Mouse (Mus musculus) granulocyte monocyte progenitor cell, adult 5-6 weeks (primary cell): ENCODE measurements at regions not wholly inside any gene's neighbourhood (a gene's known extent, or its start where the extent isn't known, plus 50 kb on each side); places are given as distances from the start of the nearest gene placed in this dataset.
"Not testable (repeated sequence)": the region's sequence is repeated elsewhere in the genome, so short reads cannot be mapped to it uniquely, and the experiment has no call there.

Experiments
- ATAC-seq: replicated peaks from 2 replicates; pipeline ENCODE4 v1.8.0; 2016; ENCODE audit warnings: mild to moderate bottlenecking, moderate TSS enrichment, inconsistent platforms; ENCODE audit not compliant: poor library complexity, severe bottlenecking

DNA sequence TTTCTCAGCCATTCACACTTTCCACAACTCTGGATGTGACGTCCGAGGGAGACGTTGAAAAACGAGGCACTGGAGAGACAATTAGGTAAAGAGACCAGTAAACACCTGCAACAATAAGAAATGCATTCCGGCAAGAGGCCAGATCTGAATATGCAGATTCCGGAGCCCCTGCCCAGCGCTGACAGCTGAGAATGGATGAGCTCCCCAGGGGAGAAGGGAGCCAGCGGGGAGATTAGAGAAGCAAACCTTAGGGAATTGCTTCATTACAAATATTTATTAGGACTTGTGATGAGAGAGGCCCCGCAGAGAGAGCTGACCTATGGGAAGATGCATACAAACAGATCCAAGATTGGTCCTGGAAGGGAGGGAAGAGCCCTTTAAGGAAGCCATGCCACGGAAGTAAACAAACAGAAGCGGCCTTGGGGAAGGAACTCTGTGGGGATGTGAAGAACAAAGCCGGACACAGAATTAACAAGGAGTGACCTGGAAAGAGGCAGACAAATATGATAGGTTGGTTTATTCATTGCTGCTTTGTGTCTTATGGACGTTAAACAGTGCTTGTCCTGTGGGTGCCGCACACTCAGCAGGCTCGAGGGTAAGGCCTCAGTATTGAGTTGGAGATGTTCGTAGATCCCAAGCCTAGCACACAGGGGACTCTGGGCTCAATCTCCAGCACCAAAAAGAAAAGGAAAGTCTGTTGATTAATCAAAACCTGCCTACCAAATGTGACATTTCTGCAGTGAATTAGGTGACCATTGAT is 121.7 kb upstream of the Nebl start:
- no peak for ATAC-seq

DNA sequence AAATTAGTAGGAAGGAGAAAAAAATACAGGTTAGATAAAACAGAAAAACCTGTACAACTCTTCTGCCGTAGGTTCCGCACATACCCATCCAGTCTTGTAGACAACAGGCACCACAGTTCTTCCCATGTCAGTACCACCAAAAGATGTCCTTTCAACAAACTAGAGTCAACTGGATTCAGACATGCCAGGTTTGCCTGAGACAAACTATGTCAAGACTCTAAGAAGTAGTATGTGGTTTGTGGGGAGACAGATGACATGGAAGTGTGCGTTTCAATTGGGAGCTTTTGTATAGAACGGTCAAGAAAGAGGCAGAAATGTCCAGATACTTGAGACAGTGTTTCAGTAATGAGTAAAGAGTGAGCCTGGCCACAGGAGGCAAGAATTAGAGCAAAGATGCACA is 119.5 kb upstream of the Nebl start:
- ATAC-seq: no peak

DNA sequence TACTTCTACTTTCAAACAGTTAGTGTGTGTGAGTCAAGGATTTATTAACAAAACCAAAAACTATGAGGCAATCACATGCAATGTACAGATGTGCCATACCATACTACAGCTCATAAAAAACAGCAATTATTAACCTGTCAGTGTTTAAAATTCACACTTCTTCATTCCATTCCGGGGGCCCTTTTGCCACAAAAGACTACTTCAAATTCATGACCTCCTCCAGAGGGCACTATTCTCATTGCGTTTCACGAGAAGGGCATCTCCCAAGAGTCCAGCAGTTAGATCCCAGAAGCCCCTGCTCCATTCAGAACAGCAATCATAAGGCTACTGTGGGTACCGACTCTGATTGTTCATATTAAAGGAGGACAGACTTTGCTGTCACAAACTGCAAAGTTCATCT is 118.0 kb upstream of the Nebl start:
- peak; percentile 43 for ATAC-seq

DNA sequence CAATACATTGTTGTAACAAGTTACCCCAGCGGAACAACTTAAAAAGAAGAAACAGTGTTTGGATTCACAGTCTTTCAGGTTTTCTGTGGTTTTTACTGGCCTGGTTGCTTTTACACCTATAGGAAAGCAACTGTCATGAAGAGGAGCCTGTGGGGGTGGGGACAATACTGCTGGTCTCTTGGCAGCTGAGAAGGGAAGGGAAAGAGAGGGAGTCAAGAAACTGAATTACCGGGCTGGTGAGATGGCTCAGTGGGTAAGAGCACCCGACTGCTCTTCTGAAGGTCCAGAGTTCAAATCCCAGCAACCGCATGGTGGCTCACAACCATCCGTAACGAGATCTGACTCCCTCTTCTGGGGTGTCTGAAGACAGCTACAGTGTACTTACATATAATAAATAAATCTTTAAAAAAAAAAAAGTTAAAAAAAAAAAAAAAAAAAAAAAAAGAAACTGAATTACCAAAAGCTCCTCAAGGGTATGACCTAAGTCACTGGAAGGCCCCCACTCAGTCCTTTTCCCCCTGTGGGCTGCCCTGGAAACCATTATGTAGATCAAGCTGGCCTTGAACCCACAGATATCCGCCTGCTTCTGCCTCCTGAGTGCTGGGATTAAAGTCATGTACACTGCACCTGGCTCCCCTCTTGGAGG is 114.3 kb upstream of the Nebl start:
- not testable (repeated sequence) for ATAC-seq

DNA sequence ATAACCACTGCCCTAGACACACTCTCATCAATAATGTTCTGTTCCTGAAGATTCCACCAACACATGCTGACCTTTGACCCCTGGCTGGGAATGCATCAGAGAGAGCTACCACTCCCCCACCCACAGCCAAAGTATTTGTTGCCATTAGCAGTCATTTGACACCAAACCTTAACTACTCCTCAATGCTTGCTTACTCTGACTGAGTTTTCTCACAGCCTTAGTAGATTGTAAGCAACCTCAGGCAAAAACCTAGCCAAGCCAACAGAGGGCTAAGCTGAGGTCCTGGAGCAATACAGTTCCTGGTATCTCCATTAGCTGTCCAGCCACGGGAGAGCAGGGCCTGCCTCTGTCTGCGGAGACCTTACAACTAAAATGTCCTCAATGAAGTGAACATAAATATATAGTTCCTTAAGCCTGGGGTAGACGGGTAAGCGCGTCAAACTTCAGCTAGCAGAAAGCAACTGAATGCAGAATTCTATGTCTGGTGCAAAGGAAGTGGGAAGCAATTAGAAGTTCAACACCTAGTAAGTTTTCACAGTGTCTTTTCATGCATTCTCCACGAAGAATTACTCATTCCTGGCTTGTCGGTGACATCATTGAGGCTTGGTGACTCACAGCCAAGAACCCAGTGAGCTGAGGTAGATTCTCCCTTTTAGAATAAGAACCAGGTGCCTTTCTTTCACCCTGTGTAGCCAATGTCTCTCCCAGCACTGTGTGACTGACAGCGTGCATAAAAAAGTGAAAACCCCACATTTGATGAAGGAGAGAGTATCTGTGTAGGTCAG is 113.6 kb upstream of the Nebl start:
- ATAC-seq: no peak

DNA sequence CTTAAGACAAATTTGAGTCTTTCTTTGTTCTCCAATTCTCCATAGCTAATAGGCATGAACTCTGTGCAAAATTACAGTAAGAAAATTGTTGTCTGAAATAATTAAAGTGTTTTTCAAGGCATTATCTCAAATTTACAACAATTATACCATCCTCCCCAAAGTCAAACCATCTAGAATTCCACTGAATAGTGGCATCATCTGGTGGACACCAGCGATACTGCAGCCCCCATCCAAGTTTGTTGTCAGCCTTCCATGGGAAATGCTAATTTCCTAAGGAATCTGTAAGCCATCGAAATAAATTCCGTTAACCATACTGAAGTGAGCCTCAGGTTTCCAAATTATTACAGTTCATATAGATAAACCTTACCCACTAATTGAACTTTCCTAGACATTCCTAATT is 110.7 kb upstream of the Nebl start:
- no peak for ATAC-seq

DNA sequence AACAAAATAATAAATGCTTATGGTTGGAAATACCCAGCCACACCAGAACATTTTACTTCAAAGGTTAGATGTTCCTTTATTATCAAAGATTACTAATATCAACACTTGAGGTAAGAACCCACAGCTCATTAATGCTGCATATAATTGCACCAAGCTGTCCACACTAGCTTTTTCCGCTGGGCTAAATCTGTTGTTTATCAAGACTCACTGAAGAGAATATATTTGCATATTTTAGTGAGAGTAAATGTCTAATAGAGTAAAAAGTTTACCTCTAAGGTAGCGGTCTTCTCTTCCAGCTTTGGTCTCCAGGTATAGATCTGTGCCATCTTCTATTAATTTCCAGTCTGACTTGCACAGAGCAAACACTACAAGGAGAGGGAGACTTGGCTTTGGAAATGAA is 110.3 kb upstream of the Nebl start:
- ATAC-seq: no peak

DNA sequence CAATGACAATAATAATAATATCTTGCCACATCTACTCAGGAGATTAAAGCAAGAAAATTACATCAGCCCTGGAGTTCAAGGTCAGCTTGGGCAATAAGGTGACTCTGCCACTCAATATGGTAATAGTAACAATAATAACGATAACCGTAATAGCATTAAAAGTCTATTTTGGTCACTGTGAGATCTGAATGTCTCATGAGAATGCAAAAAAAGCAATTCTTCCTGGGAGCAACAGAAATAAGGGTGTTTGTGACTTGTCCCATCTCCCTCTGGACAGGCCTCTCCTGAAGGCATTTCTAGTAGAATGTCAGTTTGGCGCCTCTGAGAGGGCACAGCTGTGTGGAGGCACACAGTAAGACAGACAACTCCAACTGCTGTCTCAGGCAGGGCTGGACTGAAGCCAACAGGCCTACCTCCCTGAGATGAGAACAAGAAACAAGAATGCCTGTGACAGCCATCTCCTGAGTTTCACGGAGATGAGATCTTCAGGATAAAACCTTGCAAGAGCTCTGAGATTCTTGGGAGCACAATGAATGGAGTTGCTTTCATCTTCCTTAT is 109.8 kb upstream of the Nebl start:
- no peak for ATAC-seq

DNA sequence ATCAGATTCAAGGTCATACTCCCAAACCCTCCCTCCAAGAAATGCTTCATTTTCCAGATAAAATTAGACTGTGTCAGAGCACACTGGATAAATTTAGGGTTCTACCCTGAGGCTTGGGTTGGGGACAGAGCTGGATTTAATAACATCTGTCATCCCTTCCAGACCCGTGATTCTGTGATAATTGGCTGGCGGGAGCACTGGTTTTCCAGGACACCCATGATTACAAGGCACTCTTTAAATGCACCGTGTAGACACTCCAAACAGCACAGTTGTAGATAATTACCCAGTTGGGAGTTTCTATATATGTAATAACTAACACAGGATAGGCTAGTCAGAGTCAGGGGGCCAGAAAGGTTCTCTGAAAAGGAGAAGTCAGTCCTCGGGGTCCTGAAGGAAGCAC is 108.4 kb upstream of the Nebl start:
- no peak for ATAC-seq

DNA sequence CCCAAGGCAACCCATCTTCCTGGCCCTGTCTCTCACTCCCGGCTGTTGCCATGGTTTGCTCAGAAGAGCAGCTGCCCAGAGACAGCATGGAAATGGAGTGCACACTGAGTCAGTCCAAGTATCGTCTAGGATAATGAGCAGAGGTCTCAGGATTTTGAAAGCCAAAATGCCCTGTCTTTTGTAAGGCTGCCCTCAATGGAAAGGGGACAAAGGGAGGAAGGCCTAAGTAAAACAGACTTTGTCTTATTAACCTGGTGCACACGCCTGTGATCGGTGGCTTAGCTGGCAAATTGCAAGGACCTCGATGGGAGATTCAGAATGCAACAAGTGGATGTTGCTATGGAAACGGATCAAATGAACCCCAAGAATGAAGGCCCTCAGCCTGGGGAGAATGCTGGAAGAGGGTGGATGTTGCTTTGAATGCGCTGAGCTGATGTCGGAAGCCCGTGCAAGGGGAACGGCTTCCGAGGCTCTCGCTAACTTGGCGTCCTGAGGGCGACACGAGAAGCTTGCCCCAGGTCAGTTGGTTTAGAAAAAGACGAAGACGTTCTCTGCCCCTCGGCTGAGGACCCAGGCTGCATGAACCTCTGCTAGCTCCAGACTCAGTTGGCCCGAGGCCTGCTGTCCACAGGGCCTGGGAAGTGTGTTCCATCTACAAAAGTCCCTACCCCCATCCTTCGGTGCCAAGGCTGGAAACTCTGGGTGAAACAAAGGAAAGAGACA is 107.8 kb upstream of the Nebl start:
- ATAC-seq: no peak

DNA sequence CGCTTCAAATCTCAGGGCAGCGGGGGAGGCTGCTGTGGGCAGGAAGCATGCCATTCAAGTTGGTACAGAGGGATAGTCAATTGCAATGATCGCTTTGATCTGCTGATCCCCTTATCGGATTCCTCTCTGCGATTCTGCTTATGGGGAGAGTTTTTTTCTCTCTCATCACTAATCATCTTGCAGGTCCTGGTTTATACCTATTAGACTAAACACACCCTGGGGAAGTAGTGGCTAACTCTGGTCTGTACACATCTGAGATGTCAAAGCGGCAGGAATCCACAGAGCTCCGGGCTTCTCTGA is 107.1 kb upstream of the Nebl start:
- no peak for ATAC-seq

DNA sequence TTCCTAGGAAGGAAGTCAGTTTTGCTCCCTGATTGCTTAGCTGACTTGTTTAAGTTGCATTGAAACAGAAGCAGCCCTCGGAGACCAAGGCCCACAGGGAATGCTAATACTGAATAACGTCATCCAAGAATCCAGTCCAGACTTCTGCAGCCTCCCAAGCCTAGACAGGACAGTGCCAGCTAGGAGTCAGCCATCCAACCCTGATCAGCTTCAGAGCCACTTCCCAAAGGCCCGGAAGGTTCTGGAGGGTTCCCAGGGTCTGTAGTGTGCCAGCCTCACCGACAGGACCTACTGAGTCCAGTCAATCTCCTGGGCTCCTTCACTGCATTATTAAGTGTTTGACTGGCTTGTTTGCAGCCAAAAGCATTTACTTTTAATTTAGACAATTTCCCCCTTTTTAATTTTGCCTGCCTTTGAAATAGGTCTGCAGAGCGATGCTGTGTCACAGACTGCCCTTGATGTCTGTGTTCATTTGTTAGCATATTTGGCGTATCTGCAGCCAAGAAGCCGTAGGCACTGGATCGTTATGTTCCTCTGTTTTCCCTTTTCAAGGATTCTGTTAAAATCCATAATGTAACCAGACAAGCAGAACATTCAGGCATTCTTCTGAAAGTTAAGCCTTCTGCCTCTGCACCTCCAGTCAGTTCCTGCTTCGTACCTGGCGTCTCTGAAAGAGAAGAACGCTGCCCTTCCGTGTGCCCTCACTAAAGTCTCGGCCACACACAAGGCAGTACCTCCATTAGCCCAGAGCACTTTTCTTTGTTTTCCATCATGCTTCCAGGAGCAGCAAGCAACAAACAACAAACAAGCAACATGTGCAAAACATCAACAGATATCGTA is 106.5 kb upstream of the Nebl start:
- ATAC-seq: no peak

DNA sequence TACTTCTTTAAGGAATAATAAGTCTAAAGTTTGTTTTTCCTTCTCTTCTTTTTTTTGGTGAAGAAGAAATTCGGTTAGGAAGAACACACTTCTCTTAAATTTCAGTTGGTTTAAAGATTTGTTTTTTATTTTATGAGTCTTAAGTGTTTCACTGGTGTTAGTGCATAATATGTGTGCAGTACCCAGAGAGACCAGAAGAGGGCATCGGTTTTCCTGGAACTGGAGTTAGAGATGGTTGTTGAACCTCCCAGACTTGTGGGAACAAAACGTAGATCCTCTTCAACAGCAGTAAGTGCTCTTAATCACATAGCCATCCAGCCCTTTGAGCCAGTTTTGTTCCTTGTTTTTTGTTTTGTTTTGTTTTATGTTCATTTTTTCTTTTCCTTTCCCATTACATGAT is 101.5 kb upstream of the Nebl start:
- ATAC-seq: no peak

DNA sequence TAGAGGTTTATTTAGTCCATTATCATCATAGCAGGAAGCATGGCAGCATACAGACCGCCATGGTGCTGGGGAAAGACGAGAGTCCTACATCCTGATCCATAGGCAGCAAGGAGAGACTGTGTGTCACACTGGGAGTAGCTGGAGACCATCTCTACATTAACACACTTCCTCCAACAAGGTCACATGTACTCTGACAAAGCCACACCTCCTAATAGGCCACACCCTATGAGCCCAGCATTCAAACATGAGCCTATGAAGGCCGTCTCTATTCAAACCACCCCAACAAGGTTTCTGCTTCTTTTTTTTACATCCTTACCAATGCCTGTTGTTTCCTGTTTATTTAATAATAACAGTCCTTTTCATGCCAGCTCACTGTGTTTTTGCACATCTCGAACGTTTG is 99.0 kb upstream of the Nebl start:
- ATAC-seq: no peak

DNA sequence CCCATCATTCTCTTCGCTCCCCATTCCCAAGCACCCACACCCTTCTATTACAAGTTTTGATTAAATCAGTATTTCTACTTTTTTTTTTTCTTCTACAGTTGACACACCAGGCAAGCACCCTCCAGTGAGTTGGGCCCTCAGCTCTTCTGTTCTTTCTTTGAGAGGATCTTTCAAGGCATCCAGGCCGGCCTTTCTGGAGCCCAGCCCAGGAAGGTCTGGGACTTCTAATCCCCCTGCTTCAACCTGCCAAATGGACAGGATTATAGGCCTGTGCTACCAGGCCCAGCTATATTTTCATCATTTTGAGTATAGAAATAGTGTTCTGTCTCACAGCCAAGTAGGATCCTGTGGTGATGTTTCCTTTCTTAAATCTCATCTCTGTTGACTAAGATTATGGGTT is 94.0 kb upstream of the Nebl start:
- no peak for ATAC-seq

DNA sequence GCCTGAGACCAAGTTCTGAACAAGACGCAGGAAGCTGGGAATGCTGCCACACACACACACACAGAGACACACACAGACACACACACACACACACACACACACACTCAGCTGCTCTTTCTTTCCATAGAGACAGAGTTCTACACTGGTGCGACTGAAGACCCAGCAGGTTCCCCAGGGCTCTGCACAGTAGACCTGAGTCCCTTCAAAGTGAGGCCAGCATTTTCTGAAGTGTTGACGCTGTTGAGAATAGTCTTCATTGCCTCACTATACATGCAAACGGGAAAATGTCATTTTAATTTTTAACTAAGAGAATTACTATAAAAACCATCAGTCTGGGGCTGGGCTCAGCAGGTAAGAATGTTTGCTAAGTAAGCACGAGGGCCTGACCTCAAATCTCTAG is 92.9 kb upstream of the Nebl start:
- no peak for ATAC-seq

DNA sequence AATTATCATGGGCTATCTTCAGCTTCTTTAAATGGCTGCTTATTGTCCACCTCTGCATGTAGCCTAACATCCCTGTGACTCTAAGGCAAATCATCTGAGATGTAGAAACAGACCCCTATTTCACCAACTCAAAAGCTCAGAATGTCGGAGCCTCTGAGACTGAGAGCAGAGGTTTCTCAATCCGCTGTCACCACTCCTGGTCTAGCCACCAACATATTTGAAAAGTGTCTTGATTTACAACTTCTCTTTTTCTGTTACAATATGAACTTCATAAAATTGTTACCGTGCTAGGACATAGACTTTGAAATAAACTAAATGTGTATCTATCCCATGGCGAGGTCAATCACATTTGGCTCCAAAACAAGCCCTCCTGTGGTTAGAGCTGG is 91.3 kb upstream of the Nebl start:
- peak; percentile 77 for ATAC-seq

DNA sequence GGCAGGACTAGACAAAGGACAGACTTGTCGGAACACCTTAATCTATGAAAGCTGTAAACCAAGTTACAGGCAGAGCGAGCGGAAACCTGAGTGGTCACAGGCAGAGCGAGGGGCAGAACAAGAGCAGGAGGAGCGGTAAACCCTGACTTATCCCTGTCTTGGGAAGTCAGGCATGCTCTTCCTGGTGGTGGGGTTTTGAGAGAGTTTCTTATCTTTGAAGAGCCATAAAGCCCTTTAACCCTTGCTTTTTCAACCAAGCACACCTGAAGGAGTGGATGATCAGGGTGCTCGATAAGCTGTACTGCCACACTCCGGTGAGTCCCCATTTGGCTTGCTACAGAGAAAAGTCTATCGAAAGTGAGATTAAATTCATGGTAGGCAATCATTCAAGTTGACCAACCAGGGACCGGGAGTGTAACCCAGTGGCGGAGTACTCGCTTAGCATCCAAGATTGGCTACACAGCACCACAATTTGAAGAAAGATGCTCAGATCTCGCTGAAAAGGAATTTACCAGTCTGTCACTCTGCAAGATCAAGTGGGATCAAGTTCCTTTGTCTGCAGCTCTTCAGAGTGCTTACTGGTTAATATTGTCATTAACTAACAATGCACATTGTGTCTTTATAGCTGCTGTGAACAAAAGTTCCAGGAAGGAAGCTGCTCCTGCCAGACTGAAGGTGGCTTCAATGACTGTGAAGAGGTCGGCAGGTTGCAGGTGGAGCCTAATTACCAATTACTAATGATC is 90.8 kb upstream of the Nebl start:
- no peak for ATAC-seq

DNA sequence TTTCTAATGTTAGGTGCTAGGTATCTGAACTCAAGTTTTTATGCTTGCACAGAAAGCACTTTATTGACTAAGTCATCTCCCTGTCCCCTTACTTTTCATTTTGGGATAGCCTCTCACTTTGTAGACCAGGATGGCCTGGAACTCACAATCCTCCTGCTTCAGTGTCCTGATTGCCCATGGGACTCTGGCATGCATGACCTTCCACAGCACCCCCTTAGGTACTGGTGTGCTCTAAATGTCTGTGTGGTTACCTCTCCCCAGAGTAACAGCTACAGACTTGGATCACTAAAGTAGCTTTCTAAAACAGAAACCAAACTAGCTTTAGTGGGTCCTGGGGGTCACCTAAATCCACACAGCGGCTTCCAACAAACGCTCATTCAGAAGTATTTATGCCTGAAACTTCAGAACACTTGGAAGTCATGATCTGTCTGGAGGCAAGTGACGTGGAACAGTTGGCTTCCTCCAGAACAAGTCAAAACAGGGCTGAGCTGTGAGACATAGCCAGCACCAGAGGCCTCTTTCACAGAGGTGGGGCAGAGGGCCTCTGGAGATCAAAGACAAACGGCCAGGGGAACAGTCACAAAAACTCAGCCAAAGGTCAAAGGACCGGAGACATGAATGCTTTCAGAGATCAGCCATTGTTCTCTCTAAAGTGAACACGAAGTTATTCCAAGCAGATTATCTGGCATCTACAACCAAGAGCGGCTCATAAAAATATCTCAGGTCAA is 80.8 kb upstream of the Nebl start:
- ATAC-seq: no peak
